ENCODE assay signal across 9 mouse cellular contexts in the genomic region with DNA sequence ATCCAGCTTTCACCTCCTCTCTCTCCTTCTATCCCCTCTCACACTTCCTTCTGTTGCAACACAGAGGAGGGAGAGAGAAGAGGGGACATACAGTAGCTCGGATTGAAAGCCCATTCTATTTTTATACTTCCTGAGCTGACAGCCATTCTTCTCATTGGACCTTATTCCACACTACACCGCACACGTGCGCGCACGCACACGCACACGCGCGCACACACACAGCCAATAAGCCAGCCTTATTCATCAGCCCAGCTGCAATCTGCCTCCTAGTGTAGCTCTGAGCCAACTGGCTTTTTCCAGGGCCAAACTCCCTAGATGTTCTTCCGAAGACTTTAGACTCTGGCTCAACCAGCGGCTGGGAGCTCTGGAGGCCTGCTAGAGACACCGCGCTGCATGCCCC.
DNase-seq lines count a peak whose midpoint lies in the region; ATAC-seq and TF ChIP-seq lines count a peak whose summit lies in the region.
"Had no signal": no experiment of that assay in that cellular context is flagged by ENCODE, and none has a peak within 500 bp of the region (broad histone marks: within the 10 kb centered on the region; RNA-seq: fewer than 3 reads in every experiment).

No protein-coding gene starts in this region.

- peaks cover 4% of the 10 kb centered on the region for H3K4me1 ChIP-seq in hindbrain, embryonic 15.5 days (replicated peaks)
- peaks cover 19% of the 10 kb centered on the region for H3K4me1 ChIP-seq in hindbrain, embryonic 10.5 days (replicated peaks)
- peaks cover 20% of the 10 kb centered on the region for H3K4me1 ChIP-seq in embryonic facial prominence, embryonic 10.5 days
- no peaks in the 10 kb centered on the region for H3K4me1 ChIP-seq in stomach, postnatal 0 days (replicated peaks; ENCODE audit: control insufficient read depth, insufficient read depth)
- peaks cover 4% of the 10 kb centered on the region for H3K4me1 ChIP-seq in midbrain, embryonic 14.5 days (ENCODE audit: control insufficient read depth, insufficient read depth, low read length)

- peak overlapping the region; percentile 30; the same call in 1 of the 2 replicates for H3K27ac ChIP-seq in hindbrain, embryonic 15.5 days (replicated peaks)
- no peak overlapping the region for H3K27ac ChIP-seq in hindbrain, embryonic 10.5 days
- H3K27ac ChIP-seq in embryonic facial prominence, embryonic 10.5 days (replicated peaks), result no peak overlapping the region
- no peak overlapping the region; the same call in 1 of the 2 replicates for H3K27ac ChIP-seq in stomach, postnatal 0 days (replicated peaks)
- H3K27ac ChIP-seq in midbrain, embryonic 14.5 days (replicated peaks; ENCODE audit: low read depth, low read length), result no peak overlapping the region

- ATAC-seq in hindbrain, embryonic 15.5 days (ENCODE audit: low FRiP score, low read depth), result no peak
- peak; percentile 58; the same call in 1 of the 2 replicates for ATAC-seq in stomach, postnatal 0 days (ENCODE audit: low FRiP score, low TSS enrichment)
- ATAC-seq in midbrain, embryonic 14.5 days (ENCODE audit: low FRiP score, low TSS enrichment), result no peak

- no peaks in the 10 kb centered on the region for H3K27me3 ChIP-seq in hindbrain, embryonic 15.5 days
- H3K27me3 ChIP-seq in hindbrain, embryonic 10.5 days (ENCODE audit: insufficient read depth, poor library complexity, severe bottlenecking), result no peaks in the 10 kb centered on the region
- no peaks in the 10 kb centered on the region for H3K27me3 ChIP-seq in embryonic facial prominence, embryonic 10.5 days (replicated peaks; ENCODE audit: low read depth, poor library complexity, severe bottlenecking)
- H3K27me3 ChIP-seq in stomach, postnatal 0 days (ENCODE audit: control insufficient read depth, insufficient read depth, low read length), result no peaks in the 10 kb centered on the region
- H3K27me3 ChIP-seq in midbrain, embryonic 14.5 days (ENCODE audit: control insufficient read depth, insufficient read depth, low read length), result no peaks in the 10 kb centered on the region

- intact Hi-C loops in heart, postnatal 10 days (cut with DNase I), result no loop called here
- intact Hi-C loops in left cerebral cortex, postnatal 25 days (cut with DNase I), result no loop called here

- H3K4me2 ChIP-seq in hindbrain, embryonic 15.5 days, result no peak overlapping the region
- no peak overlapping the region for H3K4me2 ChIP-seq in stomach, postnatal 0 days (replicated peaks; ENCODE audit: low read depth)
- H3K4me2 ChIP-seq in midbrain, embryonic 14.5 days (ENCODE audit: low read length), result no peak overlapping the region

- DNase-seq in hindbrain, embryonic 10.5 days (ENCODE audit: low spot score), result no peak
- DNase-seq in embryonic facial prominence, embryonic 10.5 days (ENCODE audit: low spot score), result peak; percentile 14
- DNase-seq in heart, postnatal 10 days, result peak; percentile 65 to 70
- DNase-seq in left cerebral cortex, postnatal 25 days (ENCODE audit: low spot score in 2 of 2), result peak; percentile 57 to 74
- peak; percentile 23 for DNase-seq in stomach, postnatal 0 days (ENCODE audit: low spot score)
- no peak for DNase-seq in cerebellum, adult 18-20 months
- no peak for DNase-seq in midbrain, embryonic 14.5 days

- TF ChIP-seq EP300 in stomach, postnatal 0 days (optimal IDR thresholded peaks at IDR 0.05), result no peak

- TF ChIP-seq CTCF in stomach, postnatal 0 days (IDR thresholded peaks at IDR 0.05; ENCODE audit: low read depth), result no peak; the same call in 1 of the 2 replicates

- WGBS in hindbrain, embryonic 15.5 days, result 81% methylated on average over 14 of the region's 14 CpGs
- WGBS in hindbrain, embryonic 10.5 days, result 94% methylated on average over 14 of the region's 14 CpGs
- 84% methylated on average over 14 of the region's 14 CpGs for WGBS in embryonic facial prominence, embryonic 10.5 days
- 71% methylated on average over 14 of the region's 14 CpGs for WGBS in stomach, postnatal 0 days
- WGBS in midbrain, embryonic 14.5 days, result 86% methylated on average over 14 of the region's 14 CpGs

- no peak overlapping the region for H3K9ac ChIP-seq in hindbrain, embryonic 15.5 days
- no peak overlapping the region for H3K9ac ChIP-seq in stomach, postnatal 0 days (ENCODE audit: low read length)
- no peak overlapping the region for H3K9ac ChIP-seq in midbrain, embryonic 14.5 days (replicated peaks; ENCODE audit: low read length)

- H3K4me3 ChIP-seq in hindbrain, embryonic 15.5 days, result no peak overlapping the region
- H3K4me3 ChIP-seq in hindbrain, embryonic 10.5 days, result no peak overlapping the region
- H3K4me3 ChIP-seq in embryonic facial prominence, embryonic 10.5 days, result no peak overlapping the region
- H3K4me3 ChIP-seq in stomach, postnatal 0 days (ENCODE audit: low read depth, low read length), result no peak overlapping the region
- H3K4me3 ChIP-seq in midbrain, embryonic 14.5 days (replicated peaks; ENCODE audit: low read depth, low read length), result no peak overlapping the region
- H3K4me3 ChIP-seq: megakaryocyte, embryonic 14.5 days had no signal

- no peaks in the 10 kb centered on the region for H3K36me3 ChIP-seq in hindbrain, embryonic 15.5 days
- H3K36me3 ChIP-seq in hindbrain, embryonic 10.5 days, result no peaks in the 10 kb centered on the region
- no peaks in the 10 kb centered on the region for H3K36me3 ChIP-seq in embryonic facial prominence, embryonic 10.5 days (replicated peaks)
- H3K36me3 ChIP-seq in stomach, postnatal 0 days (ENCODE audit: control insufficient read depth, insufficient read depth, low read length), result no peaks in the 10 kb centered on the region
- no peaks in the 10 kb centered on the region for H3K36me3 ChIP-seq in midbrain, embryonic 14.5 days (ENCODE audit: control insufficient read depth, insufficient read depth, low read length)

- H3K9me3 ChIP-seq in hindbrain, embryonic 15.5 days, result no peaks in the 10 kb centered on the region
- H3K9me3 ChIP-seq in hindbrain, embryonic 10.5 days, result no peaks in the 10 kb centered on the region
- H3K9me3 ChIP-seq in embryonic facial prominence, embryonic 10.5 days, result no peaks in the 10 kb centered on the region
- H3K9me3 ChIP-seq in stomach, postnatal 0 days (ENCODE audit: control insufficient read depth, low read length), result no peaks in the 10 kb centered on the region
- no peaks in the 10 kb centered on the region for H3K9me3 ChIP-seq in midbrain, embryonic 14.5 days (ENCODE audit: control insufficient read depth, low read length)
- H3K9me3 ChIP-seq: megakaryocyte, embryonic 14.5 days had no signal

Comparison
In these comparisons a context has a peak if more than half of its experiments do, and no peak if none do; other contexts are left out.
1. DNase-seq: peak in embryonic facial prominence, embryonic 10.5 days (single experiment), heart, postnatal 10 days (2 of 2), left cerebral cortex, postnatal 25 days (2 of 2) and stomach, postnatal 0 days (single experiment); none in hindbrain, embryonic 10.5 days (single experiment), cerebellum, adult 18-20 months (0 of 2) and midbrain, embryonic 14.5 days (single experiment).